Mouse (Mus musculus) liver, postnatal 0 days (tissue): ENCODE results near the gene Dnajc15.

Source experiments
- CTCF ChIP-seq: sonication (generic); IDR thresholded peaks from 2 replicates; pipeline ENCODE4 v1.5.1; 2016; ENCODE audit warnings: antibody characterized with exemption, low read depth
- EP300 ChIP-seq: IDR thresholded peaks from 2 replicates; pipeline ENCODE4 v1.6.1; 2016; ENCODE audit warnings: antibody characterized with exemption, low read depth, mild to moderate bottlenecking

- no peak for TF ChIP-seq EP300
- no peak for TF ChIP-seq CTCF
Observed at GRCm38 (mm10) chr14:77923076-77923865, 48.3 kb upstream of the Dnajc15 start.
